Mouse (Mus musculus) lung, embryonic 14.5 days (tissue): ENCODE measurements around the gene Gm28230. TPM values are rescaled to one million over a fixed set of nuclear protein-coding genes. Genes with fewer than 3 reads are reported as not detected.

Source experiments
- ATAC-seq: fragments of 200-750 bp; cut with Nextera tagmentation; 2 replicates; pipeline ENCODE4 v1.8.0; 2017; ENCODE audit warnings: mild to moderate bottlenecking, moderate TSS enrichment, moderate library complexity; ENCODE audit not compliant: insufficient read depth
- DNase-seq: peaks from one replicate; pipeline ENCODE4 v3.0.0-alpha.2; 2015
- H3K27ac ChIP-seq: fragments of 300-500 bp; sonication (generic); 2 replicates; pipeline ENCODE4 v1.5.1; 2014; ENCODE audit warnings: low read depth, mild to moderate bottlenecking, moderate library complexity
- H3K27me3 ChIP-seq: fragments of 300-500 bp; sonication (generic); 2 replicates; pipeline ENCODE4 v1.6.1; 2014; ENCODE audit warnings: low read length, control low read depth; ENCODE audit not compliant: insufficient read depth
- H3K36me3 ChIP-seq: fragments of 300-500 bp; sonication (generic); 2 replicates; pipeline ENCODE4 v1.6.1; 2014; ENCODE audit warnings: control low read depth; ENCODE audit not compliant: insufficient read depth
- H3K4me1 ChIP-seq: fragments of 300-500 bp; sonication (generic); 2 replicates; pipeline ENCODE4 v1.6.1; 2014; ENCODE audit warnings: antibody characterized with exemption, control low read depth; ENCODE audit not compliant: insufficient read depth
- H3K4me2 ChIP-seq: fragments of 300-500 bp; sonication (generic); 2 replicates; pipeline ENCODE4 v1.6.1; 2014; ENCODE audit warnings: mild to moderate bottlenecking
- H3K4me3 ChIP-seq: fragments of 300-500 bp; sonication (generic); 2 replicates; pipeline ENCODE4 v1.5.1; 2014; ENCODE audit warnings: low read depth, low read length
- H3K9ac ChIP-seq: fragments of 300-500 bp; sonication (generic); 2 replicates; pipeline ENCODE4 v1.6.1; 2014
- H3K9me3 ChIP-seq: fragments of 300-500 bp; sonication (generic); 2 replicates; pipeline ENCODE4 v1.6.1; 2016; ENCODE audit warnings: low read depth, low read length, control low read depth
- CTCF ChIP-seq: IDR thresholded peaks from 2 replicates; pipeline ENCODE4 v1.5.1; 2016; ENCODE audit warnings: antibody characterized with exemption, low read depth
- WGBS: fragments of 180-500 bp; shearing (Covaris S2); extraction: QIAGEN DNeasy Blood & Tissue Kit; methylation state at CpG from one replicate; pipeline ENCODE4 v1.1.7; 2014; 5-methylcytosine and 5-hydroxymethylcytosine counted together
- polyA plus RNA-seq: library from polyadenylated mRNA; unstranded; fragments of >200 nt; fragmentation: Nextera tagmentation; extraction: Ambion mirVana; gene quantifications from 2 replicates; pipeline ENCODE4 v1.2.1, GENCODE M21; 2014

Gm28230 gene
- polyA plus RNA-seq, 1 experiment from 2014 or later = not detected

DNA sequence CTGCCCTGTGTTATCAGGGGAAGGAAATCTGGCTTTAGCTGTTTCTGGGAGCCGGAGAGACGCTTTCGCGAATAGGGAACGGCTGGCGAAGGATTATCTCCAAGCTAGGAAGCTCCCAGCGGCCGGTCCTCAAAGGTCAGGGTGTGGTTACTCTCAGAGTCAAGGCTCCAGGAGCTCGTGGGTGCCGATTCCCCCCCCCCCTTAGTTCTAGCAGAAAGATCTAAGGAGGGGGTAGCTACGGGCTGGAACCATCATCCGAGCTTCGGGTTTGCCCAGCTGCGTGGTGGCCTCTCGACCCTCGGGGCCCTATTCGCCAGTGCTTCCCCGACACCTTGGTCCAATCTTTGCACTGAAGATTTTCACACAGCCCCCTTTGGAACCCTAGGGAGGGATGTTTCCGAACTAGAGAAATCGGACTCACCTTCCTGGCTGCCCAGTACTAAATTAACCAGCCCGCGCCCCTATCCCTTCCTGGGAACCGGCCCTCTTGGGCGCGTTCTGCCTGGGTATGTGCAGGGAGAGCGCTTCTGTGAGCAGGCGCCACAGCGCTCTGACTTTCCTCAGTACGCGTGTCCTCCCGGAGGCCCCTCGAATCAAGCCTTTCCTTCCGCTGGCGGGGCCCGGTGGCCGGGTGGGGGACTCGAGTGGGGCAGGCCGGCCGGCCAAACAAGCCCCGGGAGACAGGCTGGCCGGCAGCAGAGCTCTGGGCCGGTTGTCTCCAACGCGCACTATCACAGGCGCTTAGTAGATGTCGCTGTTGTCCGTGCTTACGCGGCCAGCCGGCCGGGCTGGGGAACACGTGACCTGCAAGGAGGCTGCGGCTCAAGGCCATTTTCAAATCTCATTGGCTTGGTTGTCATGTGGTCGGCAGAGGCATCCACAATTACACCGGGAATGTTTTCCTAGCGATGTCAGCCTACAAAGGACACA, 35.2 kb upstream of the Gm28230 start, which contains the start of gene Hoxd10:
Hoxd10 (plus strand) TSS at position 903 of the 930 bp plus-strand sequence.
- no peak within 1 kb of the TSS; the same call in 1 of the 2 replicates for H3K9ac ChIP-seq
- peak within 1 kb of the TSS; percentile 21 for H3K4me2 ChIP-seq
- TF ChIP-seq CTCF = peak; percentile 56
- peak; percentile 74 for ATAC-seq
- H3K27me3 ChIP-seq = peaks cover 99% of the 10 kb centered on the region
- no peak within 1 kb of the TSS for H3K27ac ChIP-seq
- peak; percentile 84 for DNase-seq
- no peaks in the 10 kb centered on the region for H3K36me3 ChIP-seq
- H3K4me1 ChIP-seq = no peaks in the 10 kb centered on the region
- H3K4me3 ChIP-seq = peak within 1 kb of the TSS; percentile 19; the same call in 1 of the 2 replicates
- H3K9me3 ChIP-seq = no peaks in the 10 kb centered on the region
- WGBS = 1% methylated on average over 56 of the region's 56 CpGs

DNA sequence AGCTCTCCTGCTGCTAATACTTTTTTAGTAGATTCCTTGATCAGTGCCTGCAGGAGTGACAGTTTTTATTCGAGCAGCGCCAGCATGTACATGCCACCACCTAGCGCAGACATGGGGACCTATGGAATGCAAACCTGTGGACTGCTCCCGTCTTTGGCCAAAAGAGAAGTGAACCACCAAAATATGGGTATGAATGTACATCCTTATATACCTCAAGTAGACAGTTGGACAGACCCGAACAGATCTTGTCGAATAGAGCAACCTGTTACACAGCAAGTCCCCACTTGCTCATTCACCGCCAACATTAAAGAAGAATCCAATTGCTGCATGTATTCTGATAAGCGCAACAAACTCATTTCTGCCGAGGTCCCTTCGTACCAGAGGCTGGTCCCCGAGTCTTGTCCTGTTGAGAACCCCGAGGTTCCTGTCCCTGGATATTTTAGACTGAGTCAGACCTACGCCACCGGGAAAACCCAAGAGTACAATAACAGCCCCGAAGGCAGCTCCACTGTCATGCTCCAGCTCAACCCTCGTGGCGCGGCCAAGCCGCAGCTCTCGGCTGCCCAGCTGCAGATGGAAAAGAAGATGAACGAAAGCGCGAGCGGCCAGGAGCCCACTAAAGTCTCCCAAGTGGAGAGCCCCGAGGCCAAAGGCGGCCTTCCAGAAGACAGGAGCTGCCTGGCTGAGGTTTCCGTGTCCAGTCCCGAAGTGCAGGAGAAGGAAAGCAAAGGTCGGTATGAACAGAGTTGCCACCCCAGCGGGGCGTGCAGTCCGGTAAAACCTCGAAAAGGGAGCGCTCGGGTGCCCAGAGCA, 34.3 kb upstream of the Gm28230 start:
- Histone ChIP-seq H3K4me1 (no peaks in the 10 kb centered on the region), H3K4me2 (peak overlapping the region; percentile 10), H3K27ac (no peak overlapping the region), H3K9me3 (no peaks in the 10 kb centered on the region), H3K9ac (no peak overlapping the region), H3K27me3 (peaks cover 99% of the 10 kb centered on the region), H3K36me3 (no peaks in the 10 kb centered on the region), H3K4me3 (peak overlapping the region; percentile 9; the same call in 1 of the 2 replicates)
- no peak; the same call in 1 of the 2 replicates for ATAC-seq
- WGBS = 4% methylated on average over 35 of the region's 35 CpGs
- DNase-seq = no peak
- TF ChIP-seq CTCF = no peak

DNA sequence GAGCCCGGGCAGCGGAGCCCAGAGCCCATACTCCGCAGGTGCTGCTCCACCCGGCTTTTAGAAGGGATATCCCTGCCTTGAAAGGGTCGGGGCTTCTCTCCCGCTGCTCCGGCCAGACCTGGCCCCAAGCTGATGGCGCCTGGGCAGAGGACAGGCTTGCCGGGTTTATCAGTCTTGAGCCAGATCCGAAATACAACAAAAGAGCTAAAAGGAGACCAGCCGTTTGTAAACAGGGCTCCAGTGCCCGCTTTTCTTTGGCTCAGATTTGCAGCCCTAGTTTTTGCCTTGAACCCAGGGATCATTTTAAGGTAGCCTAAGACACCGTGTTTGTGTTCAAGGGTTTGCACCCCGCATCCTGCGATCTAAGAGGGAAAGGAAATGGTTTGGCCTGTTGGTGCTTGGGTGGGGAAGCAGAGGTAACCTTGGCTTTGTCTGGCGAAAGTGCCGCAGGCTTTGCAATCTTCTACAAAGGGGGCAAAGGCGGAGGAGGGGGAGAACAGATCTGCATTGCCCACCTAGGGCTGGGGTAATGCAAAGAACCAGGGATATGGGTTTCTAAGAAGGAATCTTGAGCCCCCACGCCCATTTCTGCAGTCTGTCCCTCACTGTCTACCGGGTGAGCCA, 33.6 kb upstream of the Gm28230 start:
- no peaks in the 10 kb centered on the region for H3K4me1 ChIP-seq

DNA sequence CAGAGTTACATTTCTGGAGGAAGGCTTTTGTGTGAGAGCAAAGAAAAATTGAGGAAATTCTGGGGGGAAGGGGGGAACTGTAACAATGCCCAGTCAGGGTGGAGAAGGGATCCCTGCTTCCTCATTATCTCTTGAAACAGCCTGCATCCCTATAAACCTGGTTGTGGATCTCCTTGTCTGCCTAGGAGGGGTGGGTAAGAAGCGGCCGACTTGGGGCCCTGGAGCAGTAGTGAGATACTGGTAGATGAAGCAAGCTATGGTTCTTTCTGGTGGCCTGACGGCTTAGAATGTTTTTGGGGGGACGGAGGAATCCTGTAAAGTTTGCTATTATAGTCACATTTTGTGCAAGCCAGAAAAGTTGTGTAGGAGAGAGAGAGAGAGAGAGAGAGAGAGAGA, 33.1 kb upstream of the Gm28230 start:
- DNase-seq (no peak), ATAC-seq (no peak)
- no peak for TF ChIP-seq CTCF
- Histone ChIP-seq H3K27me3 (peaks cover 99% of the 10 kb centered on the region), H3K9me3 (no peaks in the 10 kb centered on the region), H3K4me3 (no peak overlapping the region), H3K4me1 (no peaks in the 10 kb centered on the region), H3K9ac (no peak overlapping the region), H3K4me2 (no peak overlapping the region), H3K36me3 (no peaks in the 10 kb centered on the region), H3K27ac (no peak overlapping the region)
- WGBS = 11% methylated on average over 4 of the region's 4 CpGs

More for the DNA sequence above, 33.6 kb upstream of the Gm28230 start:
- no peak for TF ChIP-seq CTCF
- ATAC-seq (no peak), DNase-seq (no peak)
- H3K4me3 ChIP-seq = peak overlapping the region; percentile 9; the same call in 1 of the 2 replicates
- no peaks in the 10 kb centered on the region for H3K36me3 ChIP-seq
- H3K4me2 ChIP-seq = no peak overlapping the region; the same call in 1 of the 2 replicates
- WGBS = 2% methylated on average over 20 of the region's 20 CpGs
- no peak overlapping the region for H3K9ac ChIP-seq
- H3K27ac ChIP-seq = no peak overlapping the region
- peaks cover 99% of the 10 kb centered on the region for H3K27me3 ChIP-seq
- no peaks in the 10 kb centered on the region for H3K9me3 ChIP-seq

DNA sequence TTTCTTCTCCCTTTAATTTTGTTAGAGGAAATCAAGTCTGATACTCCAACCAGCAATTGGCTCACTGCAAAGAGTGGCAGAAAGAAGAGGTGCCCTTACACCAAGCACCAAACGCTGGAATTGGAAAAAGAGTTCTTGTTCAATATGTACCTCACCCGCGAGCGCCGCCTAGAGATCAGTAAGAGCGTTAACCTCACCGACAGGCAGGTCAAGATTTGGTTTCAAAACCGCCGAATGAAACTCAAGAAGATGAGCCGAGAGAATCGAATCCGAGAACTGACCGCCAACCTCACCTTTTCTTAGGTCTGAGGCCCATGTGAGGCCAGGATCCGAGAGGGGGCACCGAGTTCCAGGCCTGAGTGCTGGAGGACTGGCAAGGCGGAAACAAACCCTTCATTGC, 32.5 kb upstream of the Gm28230 start:
- 1% methylated on average over 16 of the region's 16 CpGs for WGBS
- ATAC-seq = no peak
- H3K4me1 ChIP-seq = no peaks in the 10 kb centered on the region
- H3K36me3 ChIP-seq = no peaks in the 10 kb centered on the region
- TF ChIP-seq CTCF = peak; percentile 39; the same call in 1 of the 2 replicates
- DNase-seq = peak; percentile 54
- no peaks in the 10 kb centered on the region for H3K9me3 ChIP-seq
- no peak overlapping the region for H3K4me3 ChIP-seq
- H3K4me2 ChIP-seq = no peak overlapping the region
- no peak overlapping the region for H3K27ac ChIP-seq
- H3K27me3 ChIP-seq = peaks cover 99% of the 10 kb centered on the region
- no peak overlapping the region for H3K9ac ChIP-seq

DNA sequence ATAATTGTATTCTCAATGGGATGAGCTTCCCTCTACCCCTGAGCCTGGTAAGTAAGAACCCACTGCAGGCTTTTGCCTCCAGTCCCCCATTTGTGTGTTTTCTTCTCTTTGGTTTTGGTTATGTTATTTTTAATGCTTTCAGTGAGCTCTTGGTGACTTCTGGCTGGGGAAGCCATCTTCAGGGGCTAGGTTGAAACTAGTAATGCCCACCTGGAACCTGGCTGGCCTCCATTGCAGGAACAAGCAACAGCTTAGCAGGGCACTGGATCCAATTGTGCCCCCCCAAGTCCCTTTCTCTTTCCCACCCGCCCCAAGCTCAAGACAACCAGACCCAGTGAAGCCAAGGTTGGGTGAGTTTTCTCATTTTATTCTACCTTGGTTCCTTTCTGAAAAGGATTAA, 31.1 kb upstream of the Gm28230 start:
- TF ChIP-seq CTCF = no peak
- no peaks in the 10 kb centered on the region for H3K36me3 ChIP-seq
- H3K27me3 ChIP-seq = peaks cover 99% of the 10 kb centered on the region
- ATAC-seq = no peak
- no peak overlapping the region for H3K4me2 ChIP-seq
- H3K4me3 ChIP-seq = no peak overlapping the region
- H3K4me1 ChIP-seq = no peaks in the 10 kb centered on the region
- no peak overlapping the region for H3K9ac ChIP-seq
- H3K27ac ChIP-seq = no peak overlapping the region
- WGBS = 21% methylated on average over 1 of the region's 1 CpGs
- no peak for DNase-seq
- H3K9me3 ChIP-seq = no peaks in the 10 kb centered on the region
